Mouse (Mus musculus) kidney, postnatal 0 days (tissue): ENCODE measurements at regions not wholly inside any gene's neighbourhood (a gene's known extent, or its start where the extent isn't known, plus 50 kb on each side); places are given as distances from the start of the nearest gene placed in this dataset.

Experiments
- ATAC-seq: fragments of 200-750 bp; cut with Nextera tagmentation; replicated peaks from 2 replicates; pipeline ENCODE4 v1.8.0; 2017; ENCODE audit warnings: low read depth, moderate number of reproducible peaks, moderate TSS enrichment, moderate library complexity; ENCODE audit not compliant: low FRiP score
- DNase-seq: peaks from one replicate; pipeline ENCODE4 v3.0.0-alpha.2; 2016; ENCODE audit warnings: low spot score
- H3K27ac ChIP-seq: fragments of 300-500 bp; sonication (generic); 2 replicates; pipeline ENCODE4 v1.5.1; 2014; ENCODE audit warnings: mild to moderate bottlenecking
- H3K27me3 ChIP-seq: fragments of 300-500 bp; sonication (generic); 2 replicates; pipeline ENCODE4 v1.6.1; 2014; ENCODE audit warnings: low read length, mixed read lengths; ENCODE audit not compliant: insufficient read depth
- H3K36me3 ChIP-seq: fragments of 300-500 bp; sonication (generic); 2 replicates; pipeline ENCODE4 v1.6.1; 2014; ENCODE audit warnings: low read length, mixed read lengths; ENCODE audit not compliant: insufficient read depth
- H3K4me1 ChIP-seq: fragments of 300-500 bp; sonication (generic); replicated peaks from 2 replicates; pipeline ENCODE4 v1.6.1; 2014; ENCODE audit warnings: antibody characterized with exemption, low read length, mixed read lengths; ENCODE audit not compliant: insufficient read depth
- H3K4me2 ChIP-seq: fragments of 300-500 bp; sonication (generic); 2 replicates; pipeline ENCODE4 v1.6.1; 2014; ENCODE audit warnings: mild to moderate bottlenecking, low read length, moderate library complexity, mixed read lengths
- H3K4me3 ChIP-seq: fragments of 300-500 bp; sonication (generic); replicated peaks from 2 replicates; pipeline ENCODE4 v1.5.1; 2014; ENCODE audit warnings: low read depth, low read length
- H3K9ac ChIP-seq: fragments of 300-500 bp; sonication (generic); 2 replicates; pipeline ENCODE4 v1.6.1; 2014; ENCODE audit warnings: low read depth, low read length
- H3K9me3 ChIP-seq: fragments of 300-500 bp; sonication (generic); replicated peaks from 2 replicates; pipeline ENCODE4 v1.6.1; 2016; ENCODE audit warnings: low read length, inconsistent platforms, mixed read lengths
- CTCF ChIP-seq: IDR thresholded peaks from 2 replicates; pipeline ENCODE4 v1.5.1; 2016; ENCODE audit warnings: antibody characterized with exemption, low read depth, mild to moderate bottlenecking, moderate library complexity
- WGBS: fragments of 180-500 bp; shearing (Covaris S2); extraction: QIAGEN DNeasy Blood & Tissue Kit; methylation state at CpG from one replicate; pipeline ENCODE4 v1.1.7; 2014; 5-methylcytosine and 5-hydroxymethylcytosine counted together

DNA sequence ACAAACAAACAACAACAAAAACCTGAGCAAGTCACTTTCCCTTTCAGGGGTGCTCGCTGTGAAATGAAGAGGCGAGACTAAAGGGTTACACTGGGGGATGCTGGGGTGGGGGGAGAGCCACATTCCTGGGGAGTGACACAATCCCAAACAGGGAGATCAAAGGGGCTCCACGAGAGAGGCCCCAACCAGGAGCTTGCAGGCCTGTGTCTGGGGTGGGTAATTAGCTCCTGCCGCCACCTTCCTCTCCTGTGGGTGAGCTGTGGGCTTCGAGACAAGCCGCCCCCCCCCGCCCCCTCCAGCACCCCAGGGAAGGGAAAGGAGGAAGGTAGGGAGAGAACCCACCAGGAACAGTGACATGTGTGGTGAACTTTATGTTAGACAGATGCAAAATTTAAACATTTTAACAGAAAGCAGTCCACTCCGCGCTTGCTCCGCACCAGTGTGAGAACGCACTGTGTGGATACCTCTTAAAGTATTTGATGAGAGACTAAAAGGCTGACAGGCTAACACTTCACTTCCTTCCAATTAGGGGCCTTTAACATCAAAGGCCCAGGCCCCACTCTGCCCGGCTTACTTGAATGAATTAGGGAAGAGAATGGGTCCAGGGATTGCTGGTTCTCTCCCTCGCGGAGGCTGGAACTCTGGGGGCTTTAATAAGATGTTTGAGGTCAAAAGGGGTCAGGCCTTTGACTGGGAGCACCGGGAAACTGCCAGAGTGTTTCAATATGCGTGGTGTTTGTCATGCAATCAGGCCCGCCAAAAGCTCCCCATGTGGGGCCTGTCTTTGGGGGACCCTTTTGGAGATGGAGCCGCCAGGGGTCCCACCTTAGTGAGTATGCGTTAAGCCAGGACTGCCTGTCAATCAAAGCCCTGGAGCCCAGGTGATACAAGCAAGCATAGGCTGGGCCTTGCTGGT is 319.6 kb downstream of the Fam49a start:
- ATAC-seq = peak; percentile 68; the same call in 1 of the 2 replicates
- Histone ChIP-seq H3K27ac (no peak overlapping the region), H3K4me2 (no peak overlapping the region), H3K9me3 (no peaks in the 10 kb centered on the region), H3K27me3 (no peaks in the 10 kb centered on the region), H3K4me3 (no peak overlapping the region), H3K4me1 (0 out of 2 replicates have a peak, but pooled peaks cover 4% of the 10 kb centered on the region), H3K36me3 (no peaks in the 10 kb centered on the region), H3K9ac (no peak overlapping the region)
- peak; percentile 43 for DNase-seq
- WGBS = 26% methylated on average over 19 of the region's 19 CpGs
- no peak for TF ChIP-seq CTCF

DNA sequence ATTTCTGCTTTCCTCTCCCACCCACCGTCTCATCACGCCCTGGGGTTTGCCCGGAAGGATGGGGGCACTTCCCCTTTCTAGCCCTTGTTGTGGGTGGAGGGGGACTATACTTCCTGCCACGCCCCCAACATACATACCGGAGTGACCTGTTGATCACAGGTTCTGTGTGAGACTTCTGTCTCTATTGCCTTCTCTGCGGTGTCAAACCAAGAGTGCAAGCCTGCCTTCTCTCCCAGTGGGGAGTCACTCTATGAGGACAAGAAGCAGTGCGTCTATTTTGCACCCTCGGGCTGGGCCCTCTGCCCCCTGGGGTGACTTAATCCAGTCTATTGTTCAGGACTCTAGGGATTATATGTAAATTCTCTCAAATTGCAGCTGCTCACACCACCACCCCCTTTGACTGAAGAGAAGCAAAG is 318.8 kb downstream of the Fam49a start:
- no peaks in the 10 kb centered on the region for H3K27me3 ChIP-seq
- H3K9ac ChIP-seq = no peak overlapping the region
- H3K36me3 ChIP-seq = no peaks in the 10 kb centered on the region
- H3K4me2 ChIP-seq = no peak overlapping the region
- ATAC-seq = no peak
- no peaks in the 10 kb centered on the region for H3K9me3 ChIP-seq
- WGBS = 20% methylated on average over 8 of the region's 8 CpGs
- 0 out of 2 replicates have a peak, but pooled peaks cover 4% of the 10 kb centered on the region for H3K4me1 ChIP-seq
- H3K27ac ChIP-seq = no peak overlapping the region
- DNase-seq = no peak
- no peak overlapping the region for H3K4me3 ChIP-seq
- TF ChIP-seq CTCF = no peak

DNA sequence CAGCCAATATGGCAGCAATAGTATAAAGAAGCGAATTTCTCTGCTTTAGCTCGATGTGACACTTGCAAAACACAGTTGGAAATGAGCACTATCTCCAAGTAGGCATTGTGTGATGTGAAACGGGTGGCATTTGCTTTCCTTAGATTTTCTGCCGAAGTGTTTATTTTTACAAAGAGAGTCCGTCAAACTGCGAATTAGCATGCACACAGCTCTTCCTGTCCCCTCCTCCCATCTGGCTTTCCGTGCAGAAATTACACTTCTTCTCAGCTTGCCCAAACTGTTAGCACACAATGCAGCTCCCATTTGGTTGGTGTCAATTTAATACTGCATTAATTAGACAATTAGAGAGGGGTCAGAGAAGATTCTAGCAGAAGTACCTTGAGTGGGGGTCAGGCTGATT is 316.3 kb downstream of the Fam49a start:
- H3K9me3 ChIP-seq = no peaks in the 10 kb centered on the region
- no peaks in the 10 kb centered on the region for H3K36me3 ChIP-seq
- no peak overlapping the region for H3K9ac ChIP-seq
- no peaks in the 10 kb centered on the region for H3K27me3 ChIP-seq
- no peak for DNase-seq
- ATAC-seq = no peak
- no peak overlapping the region for H3K4me3 ChIP-seq
- H3K4me2 ChIP-seq = no peak overlapping the region
- WGBS = 38% methylated on average over 7 of the region's 7 CpGs
- TF ChIP-seq CTCF = no peak
- no peak overlapping the region for H3K27ac ChIP-seq
- 0 out of 2 replicates have a peak, but pooled peaks cover 4% of the 10 kb centered on the region for H3K4me1 ChIP-seq

DNA sequence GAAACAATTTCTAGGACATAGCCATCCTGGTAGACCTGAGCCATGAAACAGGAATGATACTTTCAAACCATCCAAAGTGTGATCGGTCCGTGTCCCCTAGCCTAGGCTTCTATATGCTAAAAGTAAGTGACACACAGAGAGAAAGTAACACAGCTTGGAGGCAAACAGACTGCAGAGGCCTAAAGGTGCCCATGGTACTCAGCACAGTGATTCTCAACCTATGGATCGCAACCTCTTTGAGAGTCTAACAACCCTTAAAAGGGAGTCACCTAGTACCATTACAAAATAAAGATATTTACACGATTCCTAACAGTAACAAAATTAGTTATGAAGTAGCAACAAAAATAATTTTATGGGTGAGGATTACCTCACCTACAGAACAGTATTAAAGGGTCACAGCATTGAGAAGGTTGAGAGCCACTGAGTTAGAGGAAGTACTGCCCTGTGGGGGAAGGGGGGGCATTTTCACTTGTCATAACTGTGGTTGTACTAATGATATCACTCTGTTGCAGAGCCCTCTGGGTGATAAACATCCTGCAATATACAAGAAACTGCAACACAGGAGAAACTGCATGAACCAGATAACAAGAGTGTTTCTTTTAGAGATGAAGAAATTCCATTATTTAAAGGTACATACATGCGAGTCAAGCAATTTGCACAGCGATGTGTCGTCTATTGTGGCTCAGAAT is 308.8 kb downstream of the Fam49a start:
- DNase-seq (no peak), ATAC-seq (no peak)
- 93% methylated on average over 7 of the region's 7 CpGs for WGBS

DNA sequence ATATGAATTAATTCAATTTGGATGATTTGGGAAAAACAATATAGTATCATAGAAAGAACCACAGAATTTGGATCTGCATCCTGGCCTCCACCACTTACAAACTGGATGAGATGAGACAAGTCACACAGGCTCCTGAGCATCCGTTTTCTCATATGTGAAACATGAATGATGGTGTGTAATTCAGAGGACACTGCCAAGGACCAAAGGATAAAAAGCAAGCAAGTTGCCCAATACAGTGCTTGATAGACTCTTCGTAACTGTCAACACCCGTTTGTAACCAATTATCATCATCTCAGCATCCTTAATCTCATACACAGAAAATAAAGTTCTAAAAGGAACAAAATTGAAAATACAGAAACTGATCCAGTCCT is 305.8 kb downstream of the Fam49a start:
- no peak overlapping the region for H3K4me3 ChIP-seq
- 90% methylated on average over 3 of the region's 3 CpGs for whole genome bisulfite sequencing
- H3K9ac ChIP-seq = no peak overlapping the region
- DNase-seq (no peak), ATAC-seq (no peak)
- H3K36me3 ChIP-seq = no peaks in the 10 kb centered on the region
- H3K4me2 ChIP-seq = no peak overlapping the region
- no peak overlapping the region for H3K27ac ChIP-seq
- no peak for TF ChIP-seq CTCF
- H3K27me3 ChIP-seq = no peaks in the 10 kb centered on the region
- no peaks in the 10 kb centered on the region for H3K4me1 ChIP-seq
- H3K9me3 ChIP-seq = no peaks in the 10 kb centered on the region

More for the DNA sequence above, 308.8 kb downstream of the Fam49a start:
- no peak for TF ChIP-seq CTCF
- H3K4me2 ChIP-seq = no peak overlapping the region
- no peaks in the 10 kb centered on the region for H3K27me3 ChIP-seq
- H3K36me3 ChIP-seq = no peaks in the 10 kb centered on the region
- H3K4me3 ChIP-seq = no peak overlapping the region
- no peaks in the 10 kb centered on the region for H3K9me3 ChIP-seq
- H3K9ac ChIP-seq = no peak overlapping the region
- H3K27ac ChIP-seq = no peak overlapping the region
- no peaks in the 10 kb centered on the region for H3K4me1 ChIP-seq

DNA sequence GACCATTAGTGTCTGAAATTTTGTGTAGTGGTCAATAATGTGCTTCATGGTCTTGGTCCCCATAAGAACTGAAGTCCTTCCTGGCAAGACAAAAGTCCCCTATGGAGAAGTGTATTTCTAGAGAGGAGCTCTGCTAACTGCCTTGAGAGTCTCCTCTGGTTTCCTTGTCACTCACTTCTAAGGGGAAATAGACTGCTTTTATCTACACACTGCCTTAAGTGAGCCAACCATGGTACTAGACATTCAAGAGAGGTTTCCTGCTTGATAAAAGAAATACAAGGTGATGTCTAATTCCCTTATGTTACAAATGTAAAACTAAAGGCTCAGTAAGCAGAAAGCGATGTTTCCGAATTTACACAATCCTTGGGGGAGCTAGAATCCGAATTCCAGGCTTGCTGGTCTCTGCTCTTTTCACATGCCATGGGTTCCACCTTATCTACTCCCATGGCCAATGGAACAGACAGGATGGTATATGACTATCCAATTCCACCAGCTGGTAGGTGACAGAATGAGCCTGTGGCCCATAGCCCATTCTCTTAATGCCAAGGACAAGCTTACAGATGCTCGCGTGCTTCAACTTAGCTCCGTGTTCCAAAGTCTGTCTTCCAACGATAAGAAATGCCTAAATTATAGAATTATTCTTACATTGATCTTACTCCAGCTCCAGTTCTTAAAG is 305.3 kb downstream of the Fam49a start:
- Histone ChIP-seq H3K27me3 (no peaks in the 10 kb centered on the region), H3K4me2 (no peak overlapping the region), H3K4me1 (no peaks in the 10 kb centered on the region), H3K9ac (no peak overlapping the region), H3K4me3 (no peak overlapping the region), H3K27ac (no peak overlapping the region), H3K9me3 (no peaks in the 10 kb centered on the region), H3K36me3 (no peaks in the 10 kb centered on the region)
- no peak for TF ChIP-seq CTCF
- 94% methylated on average over 7 of the region's 7 CpGs for WGBS
- no peak for DNase-seq
- no peak for ATAC-seq
